Mouse (Mus musculus): ENCODE measurements around the gene Adgrl3. TPM values are rescaled to one million over a fixed set of nuclear protein-coding genes. Genes with fewer than 3 reads are reported as not detected.

Adgrl3 gene
- polyA plus RNA-seq, 1 experiment: 63.0 TPM

- Histone ChIP-seq H3K4me3 (ENCODE audit: insufficient read depth, low read length) (no peak overlapping the region), H3K4me1 (ENCODE audit: control insufficient read depth, insufficient read depth, low read length) (peaks cover 2% of the 10 kb centered on the region; the same call in 1 of the 2 replicates), H3K27ac (ENCODE audit: insufficient read depth, low read length) (no peak overlapping the region)
- no peak for TF ChIP-seq CTCF (IDR thresholded peaks at IDR 0.05; ENCODE audit: extremely low read depth, insufficient read depth, low read length)
- TF ChIP-seq POLR2A (IDR thresholded peaks at IDR 0.05; ENCODE audit: extremely low read depth, insufficient read depth, low read length): no peak
Measured at GRCm38 (mm10) chr5:81590005-81590694, 570.2 kb downstream of the Adgrl3 start.

- Histone ChIP-seq H3K27ac (ENCODE audit: insufficient read depth, low read length) (no peak overlapping the region), H3K4me3 (ENCODE audit: insufficient read depth, low read length) (no peak overlapping the region), H3K4me1 (ENCODE audit: control insufficient read depth, insufficient read depth, low read length) (peaks cover 2% of the 10 kb centered on the region; the same call in 1 of the 2 replicates)
- TF ChIP-seq POLR2A (IDR thresholded peaks at IDR 0.05; ENCODE audit: extremely low read depth, insufficient read depth, low read length): no peak
- TF ChIP-seq CTCF (IDR thresholded peaks at IDR 0.05; ENCODE audit: extremely low read depth, insufficient read depth, low read length): no peak
Measured at GRCm38 (mm10) chr5:81591481-81591880, 571.5 kb downstream of the Adgrl3 start.

GRCm38 (mm10) chr5:81593396-81593995 is 573.6 kb downstream of the Adgrl3 start:
- TF ChIP-seq POLR2A (IDR thresholded peaks at IDR 0.05; ENCODE audit: extremely low read depth, insufficient read depth, low read length) (no peak), CTCF (IDR thresholded peaks at IDR 0.05; ENCODE audit: extremely low read depth, insufficient read depth, low read length) (no peak)
- H3K4me3 ChIP-seq (ENCODE audit: insufficient read depth, low read length): no peak overlapping the region
- peaks cover 3% of the 10 kb centered on the region; the same call in 1 of the 2 replicates for H3K4me1 ChIP-seq (ENCODE audit: control insufficient read depth, insufficient read depth, low read length)
- no peak overlapping the region for H3K27ac ChIP-seq (ENCODE audit: insufficient read depth, low read length)

GRCm38 (mm10) chr5:81598041-81598440 is 578.1 kb downstream of the Adgrl3 start:
- TF ChIP-seq CTCF (IDR thresholded peaks at IDR 0.05; ENCODE audit: extremely low read depth, insufficient read depth, low read length) (no peak), POLR2A (IDR thresholded peaks at IDR 0.05; ENCODE audit: extremely low read depth, insufficient read depth, low read length) (no peak)
- H3K27ac ChIP-seq (ENCODE audit: insufficient read depth, low read length): no peak overlapping the region
- H3K4me3 ChIP-seq (ENCODE audit: insufficient read depth, low read length): no peak overlapping the region
- H3K4me1 ChIP-seq (ENCODE audit: control insufficient read depth, insufficient read depth, low read length): peaks cover 1% of the 10 kb centered on the region; the same call in 1 of the 2 replicates

GRCm38 (mm10) chr5:81602889-81603288 is 583.0 kb downstream of the Adgrl3 start:
- no peak for TF ChIP-seq POLR2A (IDR thresholded peaks at IDR 0.05; ENCODE audit: extremely low read depth, insufficient read depth, low read length)
- TF ChIP-seq CTCF (IDR thresholded peaks at IDR 0.05; ENCODE audit: extremely low read depth, insufficient read depth, low read length): no peak
- H3K4me3 ChIP-seq (ENCODE audit: insufficient read depth, low read length): no peak overlapping the region
- no peak overlapping the region for H3K27ac ChIP-seq (ENCODE audit: insufficient read depth, low read length)
- H3K4me1 ChIP-seq (ENCODE audit: control insufficient read depth, insufficient read depth, low read length): peaks cover 1% of the 10 kb centered on the region; the same call in 1 of the 2 replicates

GRCm38 (mm10) chr5:81605646-81606045 is 585.7 kb downstream of the Adgrl3 start:
- H3K27ac ChIP-seq (ENCODE audit: insufficient read depth, low read length): no peak overlapping the region
- H3K4me3 ChIP-seq (ENCODE audit: insufficient read depth, low read length): no peak overlapping the region
- H3K4me1 ChIP-seq (ENCODE audit: control insufficient read depth, insufficient read depth, low read length): no peaks in the 10 kb centered on the region
- TF ChIP-seq CTCF (IDR thresholded peaks at IDR 0.05; ENCODE audit: extremely low read depth, insufficient read depth, low read length): no peak
- no peak for TF ChIP-seq POLR2A (IDR thresholded peaks at IDR 0.05; ENCODE audit: extremely low read depth, insufficient read depth, low read length)

GRCm38 (mm10) chr5:81610223-81610622 is 590.3 kb downstream of the Adgrl3 start:
- TF ChIP-seq POLR2A (IDR thresholded peaks at IDR 0.05; ENCODE audit: extremely low read depth, insufficient read depth, low read length): no peak
- no peak for TF ChIP-seq CTCF (IDR thresholded peaks at IDR 0.05; ENCODE audit: extremely low read depth, insufficient read depth, low read length)
- no peak overlapping the region for H3K4me3 ChIP-seq (ENCODE audit: insufficient read depth, low read length)
- H3K27ac ChIP-seq (ENCODE audit: insufficient read depth, low read length): no peak overlapping the region
- H3K4me1 ChIP-seq (ENCODE audit: control insufficient read depth, insufficient read depth, low read length): no peaks in the 10 kb centered on the region; the same call in 1 of the 2 replicates

- Histone ChIP-seq H3K27ac (ENCODE audit: insufficient read depth, low read length) (no peak overlapping the region), H3K4me3 (ENCODE audit: insufficient read depth, low read length) (no peak overlapping the region), H3K4me1 (ENCODE audit: control insufficient read depth, insufficient read depth, low read length) (no peaks in the 10 kb centered on the region; the same call in 1 of the 2 replicates)
- no peak for TF ChIP-seq CTCF (IDR thresholded peaks at IDR 0.05; ENCODE audit: extremely low read depth, insufficient read depth, low read length)
- no peak for TF ChIP-seq POLR2A (IDR thresholded peaks at IDR 0.05; ENCODE audit: extremely low read depth, insufficient read depth, low read length)
Measured at GRCm38 (mm10) chr5:81614674-81615073, 594.7 kb downstream of the Adgrl3 start.

GRCm38 (mm10) chr5:81621106-81621505 is 601.2 kb downstream of the Adgrl3 start:
- no peak for TF ChIP-seq CTCF (IDR thresholded peaks at IDR 0.05; ENCODE audit: extremely low read depth, insufficient read depth, low read length)
- TF ChIP-seq POLR2A (IDR thresholded peaks at IDR 0.05; ENCODE audit: extremely low read depth, insufficient read depth, low read length): no peak
- no peak overlapping the region for H3K27ac ChIP-seq (ENCODE audit: insufficient read depth, low read length)

GRCm38 (mm10) chr5:81621715-81622114 is 601.8 kb downstream of the Adgrl3 start:
- peaks cover 1% of the 10 kb centered on the region; the same call in 1 of the 2 replicates for H3K4me1 ChIP-seq (ENCODE audit: control insufficient read depth, insufficient read depth, low read length)
- TF ChIP-seq CTCF (IDR thresholded peaks at IDR 0.05; ENCODE audit: extremely low read depth, insufficient read depth, low read length) (no peak), POLR2A (IDR thresholded peaks at IDR 0.05; ENCODE audit: extremely low read depth, insufficient read depth, low read length) (no peak)
- no peak overlapping the region for H3K4me3 ChIP-seq (ENCODE audit: insufficient read depth, low read length)
- H3K27ac ChIP-seq (ENCODE audit: insufficient read depth, low read length): no peak overlapping the region

More at GRCm38 (mm10) chr5:81621106-81621505, 601.2 kb downstream of the Adgrl3 start:
- no peak overlapping the region for H3K4me3 ChIP-seq (ENCODE audit: insufficient read depth, low read length)
- peaks cover 1% of the 10 kb centered on the region; the same call in 1 of the 2 replicates for H3K4me1 ChIP-seq (ENCODE audit: control insufficient read depth, insufficient read depth, low read length)
